Mouse (Mus musculus): ENCODE data around the gene Scaf4. TPM values are rescaled to one million over a fixed set of nuclear protein-coding genes. Genes with fewer than 3 reads are reported as not detected.
A peak's percentile ranks its signal among the peaks of the same experiment; 100 is the strongest.

Gene Scaf4
- polyA plus RNA-seq, 1 experiment, result 31.3 TPM

DNA sequence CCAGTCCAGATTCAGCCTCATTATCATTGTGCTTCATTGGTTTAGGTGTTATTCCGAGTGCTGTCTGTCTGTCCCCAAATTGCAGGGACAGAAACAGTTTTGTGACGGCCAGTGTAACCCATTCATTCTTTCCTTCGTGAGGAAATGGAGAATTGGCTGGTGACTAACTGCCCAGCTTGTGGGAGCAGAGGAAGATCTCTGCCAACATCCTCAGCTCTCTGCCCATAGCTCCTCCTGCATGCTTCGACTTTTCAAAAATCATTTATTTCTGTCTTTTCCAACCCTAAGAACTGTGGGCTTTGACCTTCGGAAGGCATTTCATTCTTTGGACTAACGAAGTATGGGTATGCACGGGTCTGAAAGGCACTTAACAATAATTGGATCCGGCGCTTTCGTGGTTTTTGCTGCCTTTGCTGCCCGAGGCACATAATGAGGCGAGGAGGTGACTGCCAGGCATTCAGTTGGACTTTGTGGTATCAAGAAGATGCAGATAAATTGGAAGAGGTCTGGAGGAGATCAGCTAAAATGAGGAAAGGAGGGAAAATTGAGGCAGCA is 34.1 kb upstream of the Scaf4 start:
- 62% methylated on average over 12 of the region's 12 CpGs for WGBS
- TF ChIP-seq CTCF (conservative IDR thresholded peaks at IDR 0.05; ENCODE audit: insufficient read depth, insufficient read length, low read depth, low read length), result no peak
- no peak for TF ChIP-seq POLR2A (IDR thresholded peaks at IDR 0.05; ENCODE audit: low read depth, low read length)

GRCm38 (mm10) chr16:90317777-90318176 is 33.5 kb upstream of the Scaf4 start:
- Histone ChIP-seq H3K27me3 (replicated peaks; ENCODE audit: control insufficient read depth, insufficient read depth, low read length) (no peaks in the 10 kb centered on the region), H3K4me3 (ENCODE audit: insufficient read depth, low read depth, low read length) (no peak overlapping the region), H3K36me3 (ENCODE audit: control insufficient read depth, insufficient read depth, low read length) (no peaks in the 10 kb centered on the region), H3K27ac (ENCODE audit: insufficient read depth, low read depth, low read length) (no peak overlapping the region), H3K4me1 (ENCODE audit: control insufficient read depth, insufficient read depth, low read length) (no peaks in the 10 kb centered on the region)
- 82% methylated on average over 4 of the region's 4 CpGs for WGBS
- DNase-seq, result no peak
- no peak for TF ChIP-seq POLR2A (IDR thresholded peaks at IDR 0.05; ENCODE audit: low read depth, low read length)
- no peak for TF ChIP-seq CTCF (conservative IDR thresholded peaks at IDR 0.05; ENCODE audit: insufficient read depth, insufficient read length, low read depth, low read length)

More for the DNA sequence above, 34.1 kb upstream of the Scaf4 start:
- Histone ChIP-seq H3K36me3 (ENCODE audit: control insufficient read depth, insufficient read depth, low read length) (no peaks in the 10 kb centered on the region), H3K27ac (ENCODE audit: insufficient read depth, low read depth, low read length) (no peak overlapping the region), H3K4me3 (ENCODE audit: insufficient read depth, low read depth, low read length) (no peak overlapping the region), H3K4me1 (ENCODE audit: control insufficient read depth, insufficient read depth, low read length) (no peaks in the 10 kb centered on the region), H3K27me3 (replicated peaks; ENCODE audit: control insufficient read depth, insufficient read depth, low read length) (no peaks in the 10 kb centered on the region)
- DNase-seq, result no peak

DNA sequence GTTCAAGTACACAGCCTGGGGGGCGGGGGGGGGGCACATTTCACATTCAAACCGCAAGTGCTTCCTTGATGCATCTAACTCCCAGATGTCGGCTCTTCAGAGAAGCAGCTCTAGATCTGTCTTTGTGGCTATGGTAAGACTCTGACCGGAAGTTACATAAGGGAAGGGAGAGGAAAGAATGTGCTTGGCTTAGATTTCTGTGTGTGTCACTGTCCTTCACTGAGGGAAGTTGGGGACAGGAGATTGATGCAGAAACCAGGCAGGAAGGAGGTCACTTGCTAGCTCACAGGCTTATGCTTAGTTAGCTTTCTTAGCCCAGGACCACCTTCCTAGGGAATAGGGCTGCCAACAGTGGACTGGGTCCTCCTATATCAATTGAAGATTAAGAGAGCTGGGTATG is 31.6 kb upstream of the Scaf4 start:
- whole genome bisulfite sequencing, result 81% methylated on average over 4 of the region's 4 CpGs
- Histone ChIP-seq H3K36me3 (ENCODE audit: control insufficient read depth, insufficient read depth, low read length) (no peaks in the 10 kb centered on the region), H3K4me1 (ENCODE audit: control insufficient read depth, insufficient read depth, low read length) (no peaks in the 10 kb centered on the region), H3K27me3 (replicated peaks; ENCODE audit: control insufficient read depth, insufficient read depth, low read length) (no peaks in the 10 kb centered on the region), H3K4me3 (ENCODE audit: insufficient read depth, low read depth, low read length) (no peak overlapping the region), H3K27ac (ENCODE audit: insufficient read depth, low read depth, low read length) (no peak overlapping the region)
- no peak for DNase-seq
- no peak for TF ChIP-seq CTCF (conservative IDR thresholded peaks at IDR 0.05; ENCODE audit: insufficient read depth, insufficient read length, low read depth, low read length)
- no peak for TF ChIP-seq POLR2A (IDR thresholded peaks at IDR 0.05; ENCODE audit: low read depth, low read length)

DNA sequence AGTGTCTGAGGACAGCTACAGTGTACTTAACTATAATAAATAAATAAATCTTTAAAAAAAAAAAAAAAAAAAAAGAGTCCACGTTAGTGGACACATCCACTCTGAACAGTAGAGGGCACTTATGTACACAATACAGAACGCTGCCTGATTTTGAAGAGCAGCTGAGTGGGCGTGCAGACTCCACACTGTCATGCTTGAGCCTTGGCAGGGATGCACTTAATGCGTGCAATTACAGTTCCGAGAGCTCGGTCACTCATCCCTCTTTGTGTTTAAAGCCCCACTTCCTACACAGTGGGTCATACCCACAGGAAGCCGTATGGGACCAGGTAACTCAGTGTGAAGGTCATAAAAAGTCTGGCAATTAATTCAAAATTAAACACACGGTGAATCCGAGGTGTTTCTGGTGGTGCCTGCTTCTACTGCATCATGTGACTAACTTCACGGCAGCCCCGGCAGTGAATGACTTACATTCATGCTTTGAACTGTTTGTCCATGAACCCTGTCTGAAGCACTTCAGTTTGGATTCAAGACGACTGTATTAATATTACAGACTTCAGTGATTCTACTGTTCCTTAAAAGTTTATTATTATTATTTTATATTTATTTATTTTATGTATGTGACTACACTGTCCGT is 28.3 kb upstream of the Scaf4 start:
- Histone ChIP-seq H3K4me1 (ENCODE audit: control insufficient read depth, insufficient read depth, low read length) (no peaks in the 10 kb centered on the region), H3K4me3 (ENCODE audit: insufficient read depth, low read depth, low read length) (no peak overlapping the region), H3K36me3 (ENCODE audit: control insufficient read depth, insufficient read depth, low read length) (no peaks in the 10 kb centered on the region), H3K27ac (ENCODE audit: insufficient read depth, low read depth, low read length) (no peak overlapping the region), H3K27me3 (replicated peaks; ENCODE audit: control insufficient read depth, insufficient read depth, low read length) (no peaks in the 10 kb centered on the region)
- 46% methylated on average over 13 of the region's 13 CpGs for WGBS
- TF ChIP-seq POLR2A (IDR thresholded peaks at IDR 0.05; ENCODE audit: low read depth, low read length) (no peak), CTCF (conservative IDR thresholded peaks at IDR 0.05; ENCODE audit: insufficient read depth, insufficient read length, low read depth, low read length) (peak; percentile 33; the same call in 1 of the 2 replicates)
- DNase-seq, result peak; percentile 17

DNA sequence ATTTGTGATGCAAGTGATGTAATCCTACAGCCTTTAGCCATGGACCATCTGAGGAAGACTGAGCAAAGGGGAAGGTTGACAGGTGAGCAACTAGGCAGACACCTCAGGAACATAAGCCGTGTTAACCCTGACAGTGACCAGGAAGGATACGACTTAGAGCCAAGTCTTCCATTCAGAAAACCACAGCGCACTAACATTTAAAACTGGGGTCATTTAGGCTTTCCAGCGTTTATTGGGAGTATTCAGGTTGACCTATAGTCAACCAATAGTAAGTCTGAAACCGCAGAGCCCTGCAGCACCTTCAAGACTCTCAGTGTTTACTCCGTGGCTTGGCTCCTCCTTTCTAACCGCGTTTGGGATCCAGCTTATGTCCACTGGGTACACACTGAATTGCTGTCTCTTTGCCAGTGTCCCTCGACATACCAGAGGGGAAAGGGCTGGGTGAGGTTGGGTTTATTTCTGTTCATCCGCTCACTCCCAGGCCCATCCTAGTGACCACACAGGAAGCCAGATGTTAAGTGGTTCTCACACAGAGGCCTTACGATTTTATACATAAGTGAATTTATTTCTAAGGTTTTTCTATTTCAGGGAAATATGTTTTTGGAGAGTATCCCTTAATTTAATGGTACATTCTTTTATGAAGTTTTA is 26.3 kb upstream of the Scaf4 start:
- WGBS, result 74% methylated on average over 11 of the region's 11 CpGs
- H3K27ac ChIP-seq (ENCODE audit: insufficient read depth, low read depth, low read length), result no peak overlapping the region
- H3K4me1 ChIP-seq (ENCODE audit: control insufficient read depth, insufficient read depth, low read length), result no peaks in the 10 kb centered on the region
- TF ChIP-seq POLR2A (IDR thresholded peaks at IDR 0.05; ENCODE audit: low read depth, low read length), result no peak
- TF ChIP-seq CTCF (conservative IDR thresholded peaks at IDR 0.05; ENCODE audit: insufficient read depth, insufficient read length, low read depth, low read length), result no peak
- no peak overlapping the region for H3K4me3 ChIP-seq (ENCODE audit: insufficient read depth, low read depth, low read length)
- DNase-seq, result no peak
- H3K36me3 ChIP-seq (ENCODE audit: control insufficient read depth, insufficient read depth, low read length), result no peaks in the 10 kb centered on the region
- no peaks in the 10 kb centered on the region for H3K27me3 ChIP-seq (replicated peaks; ENCODE audit: control insufficient read depth, insufficient read depth, low read length)

DNA sequence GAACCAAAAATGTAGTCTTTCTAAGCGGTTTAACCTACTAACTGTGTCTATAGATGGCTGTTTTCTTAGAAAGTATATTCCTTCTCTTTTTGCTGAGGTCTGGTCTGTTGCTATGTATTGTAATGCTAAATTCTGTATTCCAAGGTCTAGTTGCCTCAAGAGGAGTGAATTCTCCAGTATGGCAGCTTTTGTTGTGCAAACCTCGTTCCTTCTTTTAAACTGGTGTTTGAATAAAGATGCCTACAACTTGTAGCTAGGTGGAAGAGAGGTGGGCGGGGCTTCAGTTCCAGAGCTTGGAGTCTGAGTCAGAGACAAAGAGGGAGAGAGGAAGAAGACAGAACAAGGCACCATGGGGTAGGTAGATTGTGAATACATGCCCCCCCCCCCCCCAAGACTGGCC is 25.5 kb upstream of the Scaf4 start:
- no peak for DNase-seq
- Histone ChIP-seq H3K36me3 (ENCODE audit: control insufficient read depth, insufficient read depth, low read length) (no peaks in the 10 kb centered on the region), H3K4me3 (ENCODE audit: insufficient read depth, low read depth, low read length) (no peak overlapping the region), H3K4me1 (ENCODE audit: control insufficient read depth, insufficient read depth, low read length) (no peaks in the 10 kb centered on the region), H3K27ac (ENCODE audit: insufficient read depth, low read depth, low read length) (no peak overlapping the region), H3K27me3 (replicated peaks; ENCODE audit: control insufficient read depth, insufficient read depth, low read length) (no peaks in the 10 kb centered on the region)
- TF ChIP-seq CTCF (conservative IDR thresholded peaks at IDR 0.05; ENCODE audit: insufficient read depth, insufficient read length, low read depth, low read length), result no peak
- TF ChIP-seq POLR2A (IDR thresholded peaks at IDR 0.05; ENCODE audit: low read depth, low read length), result no peak
- 71% methylated on average over 3 of the region's 3 CpGs for WGBS

GRCm38 (mm10) chr16:90303988-90304299 is 19.6 kb upstream of the Scaf4 start:
- Histone ChIP-seq H3K27ac (ENCODE audit: insufficient read depth, low read depth, low read length) (no peak overlapping the region), H3K36me3 (ENCODE audit: control insufficient read depth, insufficient read depth, low read length) (no peaks in the 10 kb centered on the region), H3K4me3 (ENCODE audit: insufficient read depth, low read depth, low read length) (no peak overlapping the region), H3K27me3 (replicated peaks; ENCODE audit: control insufficient read depth, insufficient read depth, low read length) (no peaks in the 10 kb centered on the region), H3K4me1 (ENCODE audit: control insufficient read depth, insufficient read depth, low read length) (no peaks in the 10 kb centered on the region)
- no peak for DNase-seq
- TF ChIP-seq POLR2A (IDR thresholded peaks at IDR 0.05; ENCODE audit: low read depth, low read length), result no peak
- TF ChIP-seq CTCF (conservative IDR thresholded peaks at IDR 0.05; ENCODE audit: insufficient read depth, insufficient read length, low read depth, low read length), result no peak
- 86% methylated on average over 2 of the region's 2 CpGs for WGBS

Data from kidney, adult 2 months (tissue).